Mouse (Mus musculus) cerebellum, postnatal 14 days (tissue): Measurements from ENCODE around the gene Nwd2.

Source experiments
- DNase-seq, 2 experiments: peaks; one replicate each; pipeline ENCODE4 v3.0.0; 2021; ENCODE audit warnings: mixed read lengths in 2 of 2

Nwd2 gene

GRCm38 (mm10) chr5:63755938-63756337 lies 107.0 kb downstream of the Nwd2 start:
- DNase-seq: no peak

- peak; percentile 67 to 73 for DNase-seq
These were observed 117.0 kb downstream of the Nwd2 start for GRCm38 (mm10) chr5:63765886-63766285.

- peak; percentile 49 to 70 for DNase-seq
These were observed 117.8 kb downstream of the Nwd2 start for GRCm38 (mm10) chr5:63766715-63767114.

GRCm38 (mm10) chr5:63767464-63767863 lies 118.6 kb downstream of the Nwd2 start:
- no peak for DNase-seq

GRCm38 (mm10) chr5:63768220-63768619 lies 119.3 kb downstream of the Nwd2 start:
- DNase-seq: no peak

- DNase-seq: peak in 1 of 2 experiments; percentile 14
These were observed 124.1 kb downstream of the Nwd2 start for GRCm38 (mm10) chr5:63772971-63773370.

- no peak for DNase-seq
These were observed 124.7 kb downstream of the Nwd2 start for GRCm38 (mm10) chr5:63773603-63774002.

GRCm38 (mm10) chr5:63788156-63788826 lies 139.4 kb downstream of the Nwd2 start:
- DNase-seq: no peak

GRCm38 (mm10) chr5:63811819-63812508 lies 163.1 kb downstream of the Nwd2 start, which contains the start of gene 0610040J01Rik:
Gene 0610040J01Rik (plus strand): TSS chr5:63812363.
- DNase-seq: peak; percentile 71 to 75

GRCm38 (mm10) chr5:63812509-63812865 lies 163.6 kb downstream of the Nwd2 start:
- DNase-seq: no peak

- no peak for DNase-seq
These were observed 167.7 kb downstream of the Nwd2 start for GRCm38 (mm10) chr5:63816643-63817042.

- DNase-seq: no peak
These were observed 168.4 kb downstream of the Nwd2 start for GRCm38 (mm10) chr5:63817270-63817669.

- no peak for DNase-seq
These were observed 170.1 kb downstream of the Nwd2 start for GRCm38 (mm10) chr5:63818975-63819374.

- no peak for DNase-seq
These were observed 170.6 kb downstream of the Nwd2 start for GRCm38 (mm10) chr5:63819519-63819918.

- DNase-seq: no peak
These were observed 172.3 kb downstream of the Nwd2 start for GRCm38 (mm10) chr5:63821176-63821575.

GRCm38 (mm10) chr5:63821860-63822259 lies 173.0 kb downstream of the Nwd2 start:
- no peak for DNase-seq

GRCm38 (mm10) chr5:63823362-63824332 lies 174.7 kb downstream of the Nwd2 start:
- DNase-seq: no peak

GRCm38 (mm10) chr5:63824599-63825350 lies 175.9 kb downstream of the Nwd2 start:
- no peak for DNase-seq

- DNase-seq: no peak
These were observed 177.0 kb downstream of the Nwd2 start for GRCm38 (mm10) chr5:63825881-63826280.

- no peak for DNase-seq
These were observed 178.1 kb downstream of the Nwd2 start for GRCm38 (mm10) chr5:63827006-63827405.

- DNase-seq: no peak
These were observed 178.6 kb downstream of the Nwd2 start for GRCm38 (mm10) chr5:63827415-63828053.
